Mouse (Mus musculus): ENCODE results near the gene Tbca. TPM values are rescaled to one million over a fixed set of nuclear protein-coding genes. Genes with fewer than 3 reads are reported as not detected.
A peak's percentile ranks its signal among the peaks of the same experiment; 100 is the strongest.

Gene Tbca
- polyA plus RNA-seq, 1 experiment from 2014 or later, result 324 TPM

DNA sequence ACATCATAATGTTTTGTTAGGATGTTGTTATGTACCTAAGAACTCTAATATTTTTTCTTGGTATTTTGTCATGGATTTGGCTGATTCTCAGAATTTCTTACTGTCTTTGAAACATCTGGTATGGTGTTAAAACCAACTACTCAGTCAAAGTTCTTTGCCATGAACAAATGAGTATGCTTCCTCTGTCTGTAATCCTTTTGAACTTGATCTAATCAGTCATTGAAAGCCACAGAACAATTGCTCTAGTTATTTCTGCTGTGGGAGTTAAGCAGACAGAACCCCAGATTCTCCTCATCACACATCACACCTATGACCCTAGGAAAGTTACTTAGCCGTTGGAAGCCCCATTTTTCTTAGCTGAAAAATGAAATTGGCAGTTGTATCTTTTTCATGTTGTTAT, 6.0 kb downstream of the Tbca start:
- Histone ChIP-seq H3K9ac (ENCODE audit: low read depth, low read length) (no peak overlapping the region), H3K27ac (no peak overlapping the region)

GRCm38 (mm10) chr13:94803480-94804057, 14.9 kb downstream of the Tbca start:
- no peak overlapping the region for H3K4me3 ChIP-seq (replicated peaks; ENCODE audit: low read depth, low read length)
- TF ChIP-seq CTCF (IDR thresholded peaks at IDR 0.05; ENCODE audit: low read depth), result no peak

More for the DNA sequence above, 6.0 kb downstream of the Tbca start:
- Histone ChIP-seq H3K4me3 (replicated peaks; ENCODE audit: low read depth, low read length) (no peak overlapping the region), H3K27me3 (ENCODE audit: insufficient read depth, low read length) (no peaks in the 10 kb centered on the region), H3K4me1 (replicated peaks; ENCODE audit: insufficient read depth, low read length) (0 out of 2 replicates have a peak, but pooled peaks cover 4% of the 10 kb centered on the region), H3K36me3 (ENCODE audit: insufficient read depth, low read length) (no peaks in the 10 kb centered on the region), H3K4me2 (ENCODE audit: low read length) (no peak overlapping the region), H3K9me3 (replicated peaks; ENCODE audit: low read length) (no peaks in the 10 kb centered on the region)
- WGBS, result 41% methylated on average over 1 of the region's 1 CpGs
- TF ChIP-seq CTCF (IDR thresholded peaks at IDR 0.05; ENCODE audit: low read depth), result no peak
- no peak for DNase-seq (ENCODE audit: low spot score)
- ATAC-seq (replicated peaks; ENCODE audit: low FRiP score, low read depth), result no peak

GRCm38 (mm10) chr13:94806315-94807179, 17.8 kb downstream of the Tbca start:
- WGBS, result 27% methylated on average over 9 of the region's 9 CpGs
- Histone ChIP-seq H3K4me2 (ENCODE audit: low read length) (no peak overlapping the region), H3K9ac (ENCODE audit: low read depth, low read length) (no peak overlapping the region), H3K27ac (no peak overlapping the region), H3K4me1 (replicated peaks; ENCODE audit: insufficient read depth, low read length) (0 out of 2 replicates have a peak, but pooled peaks cover 4% of the 10 kb centered on the region), H3K4me3 (replicated peaks; ENCODE audit: low read depth, low read length) (no peak overlapping the region), H3K9me3 (replicated peaks; ENCODE audit: low read length) (no peaks in the 10 kb centered on the region), H3K36me3 (ENCODE audit: insufficient read depth, low read length) (no peaks in the 10 kb centered on the region), H3K27me3 (ENCODE audit: insufficient read depth, low read length) (no peaks in the 10 kb centered on the region)
- DNase-seq (ENCODE audit: low spot score), result no peak
- TF ChIP-seq CTCF (IDR thresholded peaks at IDR 0.05; ENCODE audit: low read depth), result no peak
- no peak for ATAC-seq (replicated peaks; ENCODE audit: low FRiP score, low read depth)

More at GRCm38 (mm10) chr13:94803480-94804057, 14.9 kb downstream of the Tbca start:
- 0 out of 2 replicates have a peak, but pooled peaks cover 4% of the 10 kb centered on the region for H3K4me1 ChIP-seq (replicated peaks; ENCODE audit: insufficient read depth, low read length)
- WGBS, result 85% methylated on average over 5 of the region's 5 CpGs
- no peak overlapping the region for H3K4me2 ChIP-seq (ENCODE audit: low read length)
- no peaks in the 10 kb centered on the region for H3K27me3 ChIP-seq (ENCODE audit: insufficient read depth, low read length)
- no peaks in the 10 kb centered on the region for H3K36me3 ChIP-seq (ENCODE audit: insufficient read depth, low read length)
- no peaks in the 10 kb centered on the region for H3K9me3 ChIP-seq (replicated peaks; ENCODE audit: low read length)
- H3K27ac ChIP-seq, result no peak overlapping the region
- ATAC-seq (replicated peaks; ENCODE audit: low FRiP score, low read depth) (no peak), DNase-seq (ENCODE audit: low spot score) (no peak)
- no peak overlapping the region for H3K9ac ChIP-seq (ENCODE audit: low read depth, low read length)

DNA sequence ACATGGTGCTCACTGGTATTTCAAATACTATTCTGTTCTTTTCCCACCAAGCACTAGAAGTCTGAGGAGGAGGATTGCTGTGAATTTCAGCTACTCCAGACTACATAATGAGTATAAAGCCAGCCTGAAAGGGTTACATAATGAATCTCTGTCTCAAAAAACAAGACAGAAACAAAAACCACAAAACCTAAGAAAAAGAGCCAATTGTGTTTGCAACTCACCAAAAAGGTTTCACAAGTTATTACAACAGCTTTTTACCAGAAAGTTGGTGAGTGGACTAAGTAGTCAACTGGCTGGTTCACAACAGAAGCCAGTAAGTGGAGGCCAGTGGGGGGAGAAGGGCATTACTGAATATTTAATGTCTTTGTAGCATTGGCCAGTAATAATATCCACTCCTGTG, 19.9 kb downstream of the Tbca start:
- DNase-seq (ENCODE audit: low spot score) (no peak), ATAC-seq (replicated peaks; ENCODE audit: low FRiP score, low read depth) (no peak)
- no peak overlapping the region for H3K4me2 ChIP-seq (ENCODE audit: low read length)
- no peaks in the 10 kb centered on the region for H3K36me3 ChIP-seq (ENCODE audit: insufficient read depth, low read length)
- no peak overlapping the region for H3K4me3 ChIP-seq (replicated peaks; ENCODE audit: low read depth, low read length)
- H3K9ac ChIP-seq (ENCODE audit: low read depth, low read length), result no peak overlapping the region
- H3K4me1 ChIP-seq (replicated peaks; ENCODE audit: insufficient read depth, low read length), result peaks cover 11% of the 10 kb centered on the region; the same call in 1 of the 2 replicates
- H3K9me3 ChIP-seq (replicated peaks; ENCODE audit: low read length), result no peaks in the 10 kb centered on the region
- no peak overlapping the region for H3K27ac ChIP-seq
- TF ChIP-seq CTCF (IDR thresholded peaks at IDR 0.05; ENCODE audit: low read depth), result no peak
- H3K27me3 ChIP-seq (ENCODE audit: insufficient read depth, low read length), result no peaks in the 10 kb centered on the region

DNA sequence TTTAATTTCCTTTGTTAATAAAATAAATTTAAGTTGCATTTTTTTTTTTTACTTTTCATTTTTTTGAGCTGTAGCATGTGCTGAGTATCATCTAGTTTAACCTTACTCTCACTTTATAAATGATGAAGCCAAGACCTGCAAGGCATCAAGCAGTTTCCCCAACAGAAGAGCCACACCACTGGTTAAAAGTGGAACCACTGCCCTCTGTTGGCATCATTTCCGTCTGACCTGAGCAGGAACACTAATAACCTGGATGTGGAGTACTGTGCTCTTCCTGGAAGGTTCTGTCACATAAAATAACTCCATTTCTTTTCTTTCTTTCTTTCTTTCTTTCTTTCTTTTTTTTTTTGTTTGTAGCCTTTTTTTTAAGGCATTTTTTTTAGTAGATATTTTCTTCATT, 21.0 kb downstream of the Tbca start:
- TF ChIP-seq CTCF (IDR thresholded peaks at IDR 0.05; ENCODE audit: low read depth), result peak; percentile 39; the same call in 1 of the 2 replicates
- no peak overlapping the region for H3K27ac ChIP-seq
- no peaks in the 10 kb centered on the region for H3K27me3 ChIP-seq (ENCODE audit: insufficient read depth, low read length)
- no peak for ATAC-seq (replicated peaks; ENCODE audit: low FRiP score, low read depth)
- no peak overlapping the region for H3K4me3 ChIP-seq (replicated peaks; ENCODE audit: low read depth, low read length)
- peaks cover 15% of the 10 kb centered on the region; the same call in 1 of the 2 replicates for H3K4me1 ChIP-seq (replicated peaks; ENCODE audit: insufficient read depth, low read length)
- H3K9me3 ChIP-seq (replicated peaks; ENCODE audit: low read length), result no peaks in the 10 kb centered on the region
- H3K9ac ChIP-seq (ENCODE audit: low read depth, low read length), result no peak overlapping the region
- WGBS, result 74% methylated on average over 1 of the region's 1 CpGs
- DNase-seq (ENCODE audit: low spot score), result no peak
- H3K36me3 ChIP-seq (ENCODE audit: insufficient read depth, low read length), result no peaks in the 10 kb centered on the region
- H3K4me2 ChIP-seq (ENCODE audit: low read length), result no peak overlapping the region

- no peak overlapping the region for H3K9ac ChIP-seq (ENCODE audit: low read depth, low read length)
- H3K4me1 ChIP-seq (replicated peaks; ENCODE audit: insufficient read depth, low read length), result peaks cover 12% of the 10 kb centered on the region; the same call in 1 of the 2 replicates
- no peaks in the 10 kb centered on the region for H3K27me3 ChIP-seq (ENCODE audit: insufficient read depth, low read length)
- ATAC-seq (replicated peaks; ENCODE audit: low FRiP score, low read depth) (no peak), DNase-seq (ENCODE audit: low spot score) (no peak)
- H3K4me3 ChIP-seq (replicated peaks; ENCODE audit: low read depth, low read length), result no peak overlapping the region
- WGBS, result 95% methylated on average over 1 of the region's 1 CpGs
- TF ChIP-seq CTCF (IDR thresholded peaks at IDR 0.05; ENCODE audit: low read depth), result no peak
- H3K27ac ChIP-seq, result no peak overlapping the region
- no peaks in the 10 kb centered on the region for H3K9me3 ChIP-seq (replicated peaks; ENCODE audit: low read length)
- no peak overlapping the region for H3K4me2 ChIP-seq (ENCODE audit: low read length)
- no peaks in the 10 kb centered on the region for H3K36me3 ChIP-seq (ENCODE audit: insufficient read depth, low read length)
Measured at GRCm38 (mm10) chr13:94811451-94811850, 22.7 kb downstream of the Tbca start.
